Mouse (Mus musculus) neural tube, embryonic 14.5 days (tissue): ENCODE results near the gene Ankub1. TPM values are rescaled to one million over a fixed set of nuclear protein-coding genes. Genes with fewer than 3 reads are reported as not detected.

Experiments used
- ATAC-seq: fragments of 200-750 bp; cut with Nextera tagmentation; 2 replicates; pipeline ENCODE4 v1.8.0; 2017; ENCODE audit warnings: low read depth, mild to moderate bottlenecking, moderate TSS enrichment, moderate library complexity
- H3K27ac ChIP-seq: fragments of 300-500 bp; sonication (generic); 2 replicates; pipeline ENCODE4 v1.5.1; 2014; ENCODE audit warnings: low read depth, mild to moderate bottlenecking, control low read depth, low read length, moderate library complexity, mixed read lengths
- H3K27me3 ChIP-seq: fragments of 300-500 bp; sonication (generic); 2 replicates; pipeline ENCODE4 v1.6.1; 2014; ENCODE audit warnings: low read length; ENCODE audit not compliant: control insufficient read depth, insufficient read depth
- H3K36me3 ChIP-seq: fragments of 300-500 bp; sonication (generic); 2 replicates; pipeline ENCODE4 v1.6.1; 2014; ENCODE audit warnings: low read length, mixed read lengths; ENCODE audit not compliant: control insufficient read depth, insufficient read depth
- H3K4me1 ChIP-seq: fragments of 300-500 bp; sonication (generic); 2 replicates; pipeline ENCODE4 v1.6.1; 2014; ENCODE audit warnings: low read length; ENCODE audit not compliant: control insufficient read depth, insufficient read depth
- H3K4me2 ChIP-seq: fragments of 300-500 bp; sonication (generic); 2 replicates; pipeline ENCODE4 v1.6.1; 2014; ENCODE audit warnings: mild to moderate bottlenecking, low read depth, low read length, control low read depth
- H3K4me3 ChIP-seq: fragments of 300-500 bp; sonication (generic); 2 replicates; pipeline ENCODE4 v1.5.1; 2014; ENCODE audit warnings: low read depth, low read length, control low read depth, mixed read lengths
- H3K9ac ChIP-seq: fragments of 300-500 bp; sonication (generic); replicated peaks from 2 replicates; pipeline ENCODE4 v1.6.1; 2014; ENCODE audit warnings: low read depth, mild to moderate bottlenecking, control low read depth, low read length, mixed read lengths
- H3K9me3 ChIP-seq: fragments of 300-500 bp; sonication (generic); 2 replicates; pipeline ENCODE4 v1.6.1; 2016; ENCODE audit warnings: low read length; ENCODE audit not compliant: control insufficient read depth
- WGBS: fragments of 180-500 bp; shearing (Covaris S2); extraction: QIAGEN DNeasy Blood & Tissue Kit; methylation state at CpG from one replicate; pipeline ENCODE4 v1.1.7; 2014; 5-methylcytosine and 5-hydroxymethylcytosine counted together
- polyA plus RNA-seq: library from polyadenylated mRNA; unstranded; fragments of >200 nt; fragmentation: Nextera tagmentation; extraction: Ambion mirVana; gene quantifications from 2 replicates; pipeline ENCODE4 v1.2.1, GENCODE M21; 2014

Ankub1 gene
- polyA plus RNA-seq, 1 experiment from 2014 or later, result not detected

GRCm38 (mm10) chr3:57691772-57692171 is 827 bp downstream of the Ankub1 start:
- no peaks in the 10 kb centered on the region for H3K4me1 ChIP-seq
- H3K36me3 ChIP-seq, result no peaks in the 10 kb centered on the region
- no peak overlapping the region for H3K9ac ChIP-seq
- no peaks in the 10 kb centered on the region for H3K9me3 ChIP-seq
- H3K27me3 ChIP-seq, result no peaks in the 10 kb centered on the region
- ATAC-seq, result no peak
- H3K4me3 ChIP-seq, result no peak overlapping the region
- H3K27ac ChIP-seq, result no peak overlapping the region
- WGBS, result 90% methylated on average over 4 of the region's 4 CpGs
- no peak overlapping the region for H3K4me2 ChIP-seq

GRCm38 (mm10) chr3:57677786-57678185 is 14.8 kb downstream of the Ankub1 start:
- Histone ChIP-seq H3K27me3 (no peaks in the 10 kb centered on the region), H3K4me1 (no peaks in the 10 kb centered on the region), H3K4me3 (no peak overlapping the region), H3K9me3 (no peaks in the 10 kb centered on the region), H3K9ac (no peak overlapping the region), H3K27ac (no peak overlapping the region), H3K4me2 (no peak overlapping the region), H3K36me3 (no peaks in the 10 kb centered on the region)
- ATAC-seq, result no peak

GRCm38 (mm10) chr3:57674075-57674474 is 18.5 kb downstream of the Ankub1 start:
- no peaks in the 10 kb centered on the region for H3K9me3 ChIP-seq
- no peaks in the 10 kb centered on the region for H3K36me3 ChIP-seq
- no peak overlapping the region for H3K27ac ChIP-seq
- H3K9ac ChIP-seq, result no peak overlapping the region
- WGBS, result 83% methylated on average over 2 of the region's 2 CpGs
- H3K4me2 ChIP-seq, result no peak overlapping the region
- no peak for ATAC-seq
- H3K4me3 ChIP-seq, result no peak overlapping the region
- H3K27me3 ChIP-seq, result no peaks in the 10 kb centered on the region
- H3K4me1 ChIP-seq, result no peaks in the 10 kb centered on the region

- Histone ChIP-seq H3K4me3 (no peak overlapping the region), H3K4me1 (no peaks in the 10 kb centered on the region), H3K27me3 (no peaks in the 10 kb centered on the region), H3K27ac (no peak overlapping the region), H3K36me3 (no peaks in the 10 kb centered on the region), H3K9me3 (no peaks in the 10 kb centered on the region), H3K9ac (no peak overlapping the region), H3K4me2 (no peak overlapping the region)
- WGBS, result 88% methylated on average over 4 of the region's 4 CpGs
- ATAC-seq, result no peak
Observed at GRCm38 (mm10) chr3:57673586-57673985, 19.0 kb downstream of the Ankub1 start.

GRCm38 (mm10) chr3:57667054-57667723 is 25.4 kb downstream of the Ankub1 start:
- ATAC-seq, result peak; percentile 92
- no peaks in the 10 kb centered on the region for H3K27me3 ChIP-seq
- no peaks in the 10 kb centered on the region for H3K36me3 ChIP-seq
- peak overlapping the region; percentile 14; the same call in 1 of the 2 replicates for H3K4me3 ChIP-seq
- no peaks in the 10 kb centered on the region for H3K9me3 ChIP-seq
- no peaks in the 10 kb centered on the region for H3K4me1 ChIP-seq
- H3K9ac ChIP-seq, result no peak overlapping the region
- H3K4me2 ChIP-seq, result peak overlapping the region; percentile 40
- WGBS, result 26% methylated on average over 14 of the region's 14 CpGs
- no peak overlapping the region for H3K27ac ChIP-seq

GRCm38 (mm10) chr3:57665880-57666279 is 26.7 kb downstream of the Ankub1 start:
- Histone ChIP-seq H3K9ac (no peak overlapping the region), H3K4me3 (no peak overlapping the region), H3K27me3 (no peaks in the 10 kb centered on the region), H3K9me3 (no peaks in the 10 kb centered on the region), H3K27ac (no peak overlapping the region), H3K36me3 (no peaks in the 10 kb centered on the region), H3K4me1 (no peaks in the 10 kb centered on the region), H3K4me2 (no peak overlapping the region)
- no peak for ATAC-seq
- WGBS, result 90% methylated on average over 5 of the region's 5 CpGs

- no peak overlapping the region for H3K4me2 ChIP-seq
- no peaks in the 10 kb centered on the region for H3K9me3 ChIP-seq
- no peaks in the 10 kb centered on the region for H3K36me3 ChIP-seq
- no peak overlapping the region for H3K4me3 ChIP-seq
- ATAC-seq, result no peak
- H3K4me1 ChIP-seq, result no peaks in the 10 kb centered on the region
- H3K27me3 ChIP-seq, result no peaks in the 10 kb centered on the region
- 76% methylated on average over 10 of the region's 10 CpGs for WGBS
- H3K27ac ChIP-seq, result no peak overlapping the region
- H3K9ac ChIP-seq, result no peak overlapping the region
Observed at GRCm38 (mm10) chr3:57664682-57665081, 27.9 kb downstream of the Ankub1 start.

GRCm38 (mm10) chr3:57663731-57664130 is 28.9 kb downstream of the Ankub1 start:
- H3K27ac ChIP-seq, result no peak overlapping the region
- no peaks in the 10 kb centered on the region for H3K27me3 ChIP-seq
- no peaks in the 10 kb centered on the region for H3K36me3 ChIP-seq
- no peaks in the 10 kb centered on the region for H3K9me3 ChIP-seq
- no peak overlapping the region for H3K4me2 ChIP-seq
- no peak overlapping the region for H3K9ac ChIP-seq
- WGBS, result 23% methylated on average over 6 of the region's 6 CpGs
- ATAC-seq, result no peak
- no peak overlapping the region for H3K4me3 ChIP-seq
- H3K4me1 ChIP-seq, result no peaks in the 10 kb centered on the region

GRCm38 (mm10) chr3:57658608-57659007 is 34.0 kb downstream of the Ankub1 start:
- H3K4me1 ChIP-seq, result no peaks in the 10 kb centered on the region
- H3K9me3 ChIP-seq, result no peaks in the 10 kb centered on the region
- H3K27ac ChIP-seq, result no peak overlapping the region
- WGBS, result 72% methylated on average over 6 of the region's 6 CpGs
- H3K9ac ChIP-seq, result no peak overlapping the region
- no peak overlapping the region for H3K4me3 ChIP-seq
- H3K27me3 ChIP-seq, result no peaks in the 10 kb centered on the region
- no peaks in the 10 kb centered on the region for H3K36me3 ChIP-seq
- H3K4me2 ChIP-seq, result no peak overlapping the region
- ATAC-seq, result no peak
